Mouse (Mus musculus): ENCODE data around the gene Gadd45gip1. TPM values are rescaled to one million over a fixed set of nuclear protein-coding genes. Genes with fewer than 3 reads are reported as not detected.

Gadd45gip1 gene
- polyA plus RNA-seq, 1 experiment from 2014 or later: 52.1 TPM

GRCm38 (mm10) chr8:84787523-84788302 is 43.6 kb upstream of the Gadd45gip1 start:
- no peaks in the 10 kb centered on the region for H3K36me3 ChIP-seq
- no peaks in the 10 kb centered on the region for H3K9me3 ChIP-seq (replicated peaks)
- H3K27me3 ChIP-seq (replicated peaks): peaks cover 96% of the 10 kb centered on the region
- H3K4me1 ChIP-seq (replicated peaks): peaks cover 52% of the 10 kb centered on the region
- H3K27ac ChIP-seq (ENCODE audit: poor library complexity, severe bottlenecking): no peak overlapping the region
- H3K4me3 ChIP-seq: no peak overlapping the region
- ATAC-seq (ENCODE audit: insufficient number of reproducible peaks, low FRiP score): no peak
- no peak overlapping the region for H3K4me2 ChIP-seq
- WGBS: 21% methylated on average over 12 of the region's 14 CpGs
- H3K9ac ChIP-seq: no peak overlapping the region

GRCm38 (mm10) chr8:84788896-84789295 is 42.4 kb upstream of the Gadd45gip1 start:
- no peak for ATAC-seq (ENCODE audit: insufficient number of reproducible peaks, low FRiP score)
- Histone ChIP-seq H3K4me2 (no peak overlapping the region), H3K4me1 (replicated peaks) (peaks cover 56% of the 10 kb centered on the region), H3K9me3 (replicated peaks) (no peaks in the 10 kb centered on the region), H3K4me3 (no peak overlapping the region), H3K27me3 (replicated peaks) (peaks cover 97% of the 10 kb centered on the region), H3K27ac (ENCODE audit: poor library complexity, severe bottlenecking) (no peak overlapping the region), H3K36me3 (no peaks in the 10 kb centered on the region), H3K9ac (no peak overlapping the region)
- WGBS: 28% methylated on average over 11 of the region's 11 CpGs

GRCm38 (mm10) chr8:84789345-84789744 is 42.0 kb upstream of the Gadd45gip1 start:
- peaks cover 55% of the 10 kb centered on the region for H3K4me1 ChIP-seq (replicated peaks)
- no peak overlapping the region for H3K9ac ChIP-seq
- no peaks in the 10 kb centered on the region for H3K9me3 ChIP-seq (replicated peaks)
- no peaks in the 10 kb centered on the region for H3K36me3 ChIP-seq
- 56% methylated on average over 5 of the region's 5 CpGs for WGBS
- no peak overlapping the region for H3K27ac ChIP-seq (ENCODE audit: poor library complexity, severe bottlenecking)
- no peak for ATAC-seq (ENCODE audit: insufficient number of reproducible peaks, low FRiP score)
- no peak overlapping the region for H3K4me2 ChIP-seq
- peaks cover 97% of the 10 kb centered on the region for H3K27me3 ChIP-seq (replicated peaks)
- no peak overlapping the region for H3K4me3 ChIP-seq

GRCm38 (mm10) chr8:84789855-84790486 is 41.4 kb upstream of the Gadd45gip1 start:
- Histone ChIP-seq H3K4me2 (no peak overlapping the region), H3K9me3 (replicated peaks) (no peaks in the 10 kb centered on the region), H3K36me3 (no peaks in the 10 kb centered on the region), H3K4me3 (no peak overlapping the region), H3K9ac (no peak overlapping the region), H3K4me1 (replicated peaks) (peaks cover 55% of the 10 kb centered on the region), H3K27ac (ENCODE audit: poor library complexity, severe bottlenecking) (no peak overlapping the region), H3K27me3 (replicated peaks) (peaks cover 97% of the 10 kb centered on the region)
- no peak for ATAC-seq (ENCODE audit: insufficient number of reproducible peaks, low FRiP score)
- 67% methylated on average over 9 of the region's 9 CpGs for WGBS

- H3K27ac ChIP-seq (ENCODE audit: poor library complexity, severe bottlenecking): no peak overlapping the region
- ATAC-seq (ENCODE audit: insufficient number of reproducible peaks, low FRiP score): no peak
- peaks cover 50% of the 10 kb centered on the region for H3K4me1 ChIP-seq (replicated peaks)
- no peaks in the 10 kb centered on the region for H3K9me3 ChIP-seq (replicated peaks)
- 64% methylated on average over 2 of the region's 2 CpGs for WGBS
- no peak overlapping the region for H3K4me3 ChIP-seq
- no peak overlapping the region for H3K9ac ChIP-seq
- no peak overlapping the region for H3K4me2 ChIP-seq
- H3K27me3 ChIP-seq (replicated peaks): peaks cover 96% of the 10 kb centered on the region
- H3K36me3 ChIP-seq: no peaks in the 10 kb centered on the region
Measured at GRCm38 (mm10) chr8:84790537-84790936, 40.8 kb upstream of the Gadd45gip1 start.

- Histone ChIP-seq H3K27ac (ENCODE audit: poor library complexity, severe bottlenecking) (no peak overlapping the region), H3K9me3 (replicated peaks) (no peaks in the 10 kb centered on the region), H3K27me3 (replicated peaks) (peaks cover 96% of the 10 kb centered on the region), H3K36me3 (peaks cover 4% of the 10 kb centered on the region; the same call in 1 of the 2 replicates), H3K4me3 (no peak overlapping the region), H3K4me1 (replicated peaks) (peaks cover 35% of the 10 kb centered on the region), H3K9ac (no peak overlapping the region), H3K4me2 (no peak overlapping the region)
- ATAC-seq (ENCODE audit: insufficient number of reproducible peaks, low FRiP score): no peak
- 68% methylated on average over 12 of the region's 12 CpGs for WGBS
Measured at GRCm38 (mm10) chr8:84792429-84792947, 38.8 kb upstream of the Gadd45gip1 start.

- Histone ChIP-seq H3K27me3 (replicated peaks) (peaks cover 96% of the 10 kb centered on the region), H3K4me2 (no peak overlapping the region), H3K9me3 (replicated peaks) (no peaks in the 10 kb centered on the region), H3K9ac (no peak overlapping the region), H3K27ac (ENCODE audit: poor library complexity, severe bottlenecking) (no peak overlapping the region), H3K4me1 (replicated peaks) (peaks cover 34% of the 10 kb centered on the region), H3K4me3 (no peak overlapping the region), H3K36me3 (peaks cover 4% of the 10 kb centered on the region; the same call in 1 of the 2 replicates)
- no peak for ATAC-seq (ENCODE audit: insufficient number of reproducible peaks, low FRiP score)
- WGBS: 76% methylated on average over 9 of the region's 9 CpGs
Measured at GRCm38 (mm10) chr8:84793134-84793533, 38.2 kb upstream of the Gadd45gip1 start.

- no peak for ATAC-seq (ENCODE audit: insufficient number of reproducible peaks, low FRiP score)
- H3K27me3 ChIP-seq (replicated peaks): peaks cover 96% of the 10 kb centered on the region
- no peak overlapping the region for H3K4me2 ChIP-seq
- 0 out of 2 replicates have a peak overlapping the region, but pooled peaks have one; percentile 15 for H3K27ac ChIP-seq (ENCODE audit: poor library complexity, severe bottlenecking)
- H3K4me1 ChIP-seq (replicated peaks): peaks cover 39% of the 10 kb centered on the region
- peaks cover 4% of the 10 kb centered on the region; the same call in 1 of the 2 replicates for H3K36me3 ChIP-seq
- no peak overlapping the region for H3K9ac ChIP-seq
- no peaks in the 10 kb centered on the region for H3K9me3 ChIP-seq (replicated peaks)
- 62% methylated on average over 13 of the region's 13 CpGs for WGBS
- no peak overlapping the region for H3K4me3 ChIP-seq
Measured at GRCm38 (mm10) chr8:84793791-84794485, 37.4 kb upstream of the Gadd45gip1 start.

- no peak overlapping the region for H3K4me3 ChIP-seq
- H3K27ac ChIP-seq (ENCODE audit: poor library complexity, severe bottlenecking): 0 out of 2 replicates have a peak overlapping the region, but pooled peaks have one; percentile 15
- peaks cover 39% of the 10 kb centered on the region for H3K4me1 ChIP-seq (replicated peaks)
- no peaks in the 10 kb centered on the region for H3K9me3 ChIP-seq (replicated peaks)
- H3K9ac ChIP-seq: no peak overlapping the region
- no peak for ATAC-seq (ENCODE audit: insufficient number of reproducible peaks, low FRiP score)
- peaks cover 94% of the 10 kb centered on the region for H3K27me3 ChIP-seq (replicated peaks)
- peaks cover 4% of the 10 kb centered on the region; the same call in 1 of the 2 replicates for H3K36me3 ChIP-seq
- WGBS: 56% methylated on average over 7 of the region's 7 CpGs
- no peak overlapping the region for H3K4me2 ChIP-seq
Measured at GRCm38 (mm10) chr8:84794486-84794885, 36.8 kb upstream of the Gadd45gip1 start.

GRCm38 (mm10) chr8:84797256-84797797 is 34.0 kb upstream of the Gadd45gip1 start:
- peaks cover 4% of the 10 kb centered on the region; the same call in 1 of the 2 replicates for H3K36me3 ChIP-seq
- H3K27me3 ChIP-seq (replicated peaks): peaks cover 87% of the 10 kb centered on the region
- no peak overlapping the region for H3K27ac ChIP-seq (ENCODE audit: poor library complexity, severe bottlenecking)
- WGBS: 76% methylated on average over 15 of the region's 15 CpGs
- no peak overlapping the region for H3K4me2 ChIP-seq
- no peak for ATAC-seq (ENCODE audit: insufficient number of reproducible peaks, low FRiP score)
- no peak overlapping the region for H3K4me3 ChIP-seq
- peaks cover 27% of the 10 kb centered on the region for H3K4me1 ChIP-seq (replicated peaks)
- H3K9ac ChIP-seq: 0 out of 2 replicates have a peak overlapping the region, but pooled peaks have one; percentile 37
- no peaks in the 10 kb centered on the region for H3K9me3 ChIP-seq (replicated peaks)

Data from heart, embryonic 12.5 days (tissue).